Mouse (Mus musculus) heart, postnatal 25 days (tissue): ENCODE results near the gene Cgn. TPM values are rescaled to one million over a fixed set of nuclear protein-coding genes. Genes with fewer than 3 reads are reported as not detected.
"Not testable (repeated sequence)": the region's sequence is repeated elsewhere in the genome, so short reads cannot be mapped to it uniquely, and the experiment has no call there.

Experiments used
- DNase-seq: peaks from one replicate; pipeline ENCODE4 v3.0.0; 2022; ENCODE audit warnings: low spot score
- intact Hi-C: fragments of 180-260 bp; cut with DNase I; formaldehyde crosslinking; loops from one replicate; pipeline ENCODE4 v1.15.1; 2025
- total RNA-seq, 2 experiments: library from RNA; stranded (reverse); gene quantifications; 2 replicates each; pipeline ENCODE4 v1.2.3; 2021

Gene Cgn
- total RNA-seq, 2 experiments from 2014 or later: 0.60 to 0.92 TPM

- DNase-seq, intact Hi-C loops: not testable (repeated sequence)
Measured at GRCm38 (mm10) chr3:94713424-94713823, 72.9 kb downstream of the Cgn start.

- intact Hi-C loops: not testable (repeated sequence)
Measured at GRCm38 (mm10) chr3:94710591-94710990, 75.7 kb downstream of the Cgn start.

More at GRCm38 (mm10) chr3:94710591-94710990, 75.7 kb downstream of the Cgn start:
- not testable (repeated sequence) for DNase-seq

Other genes starting within 250 kb of the Cgn start
- 10 to 100 TPM; 26.9 to 28.0 TPM for gene Snx27, start 203.8 kb downstream of the Cgn start, total RNA-seq
- gene Gm10972, start 143.4 kb downstream of the Cgn start, total RNA-seq: not detected
- gene Tuft1, start 127.6 kb downstream of the Cgn start, total RNA-seq: 1 to 10 TPM; 2.5 to 3.0 TPM
- gene Selenbp2, start 92.9 kb downstream of the Cgn start, total RNA-seq: 10 to 100 TPM; 11.6 to 14.6 TPM
- gene Pogz, start 51.1 kb upstream of the Cgn start, total RNA-seq: 10 to 100 TPM; 16.6 to 21.3 TPM
- gene Psmb4, start 100.5 kb upstream of the Cgn start, total RNA-seq: 100 to 1,000 TPM; 217 to 228 TPM
- gene Selenbp1, start 146.6 kb upstream of the Cgn start, total RNA-seq: 10 to 100 TPM; 93.9 to 98.3 TPM
- 1 to 10 TPM; 6.2 to 6.9 TPM for gene Rfx5, start 167.6 kb upstream of the Cgn start, total RNA-seq
- 10 to 100 TPM; 25.3 to 27.0 TPM for gene Pi4kb, start 188.2 kb upstream of the Cgn start, total RNA-seq
- 10 to 100 TPM; 10.8 to 11.1 TPM for gene Zfp687, start 229.0 kb upstream of the Cgn start, total RNA-seq